Mouse (Mus musculus): ENCODE measurements around the gene Eef1a1. TPM values are rescaled to one million over a fixed set of nuclear protein-coding genes. Genes with fewer than 3 reads are reported as not detected.
A peak's percentile ranks its signal among the peaks of the same experiment; 100 is the strongest.
"Not testable (repeated sequence)": the region's sequence is repeated elsewhere in the genome, so short reads cannot be mapped to it uniquely, and the experiment has no call there.

Gene Eef1a1
- polyA plus RNA-seq, 1 experiment from 2014 or later, result 4,476 TPM

DNA sequence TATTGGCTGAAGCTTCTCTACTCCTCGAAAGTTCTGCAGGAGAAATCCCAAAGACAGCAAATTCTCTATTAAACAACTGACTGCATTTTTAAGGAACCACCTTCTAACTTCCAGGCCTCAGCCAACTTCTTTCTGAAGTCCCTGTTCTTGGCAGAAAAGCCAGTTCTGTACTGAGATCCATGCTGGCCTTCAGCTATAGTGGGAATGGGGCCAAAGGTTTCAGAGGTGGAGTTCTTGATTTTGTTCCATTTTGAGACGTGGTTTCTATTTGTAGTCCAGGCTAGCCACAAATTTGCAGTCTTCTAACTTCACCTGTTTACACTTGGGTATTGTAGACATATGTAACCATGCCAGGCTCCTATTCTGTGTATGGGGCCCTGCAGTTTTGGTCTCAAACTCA lies 37.3 kb upstream of the Eef1a1 start:
- H3K27ac ChIP-seq (ENCODE audit: low read length), result no peak overlapping the region
- no peaks in the 10 kb centered on the region for H3K9me3 ChIP-seq (ENCODE audit: control insufficient read depth, low read length)
- no peak for ATAC-seq (ENCODE audit: low read depth)
- no peak overlapping the region for H3K4me2 ChIP-seq (ENCODE audit: low read depth, low read length)
- H3K27me3 ChIP-seq (ENCODE audit: control insufficient read depth, insufficient read depth, low read depth, low read length), result no peaks in the 10 kb centered on the region
- H3K4me3 ChIP-seq (ENCODE audit: low read length), result no peak overlapping the region
- no peaks in the 10 kb centered on the region for H3K36me3 ChIP-seq (ENCODE audit: control insufficient read depth, insufficient read depth, low read length)
- H3K4me1 ChIP-seq (replicated peaks; ENCODE audit: control insufficient read depth, insufficient read depth, low read length), result no peaks in the 10 kb centered on the region
- H3K9ac ChIP-seq (ENCODE audit: low read length), result no peak overlapping the region
- WGBS, result 73% methylated on average over 2 of the region's 2 CpGs

DNA sequence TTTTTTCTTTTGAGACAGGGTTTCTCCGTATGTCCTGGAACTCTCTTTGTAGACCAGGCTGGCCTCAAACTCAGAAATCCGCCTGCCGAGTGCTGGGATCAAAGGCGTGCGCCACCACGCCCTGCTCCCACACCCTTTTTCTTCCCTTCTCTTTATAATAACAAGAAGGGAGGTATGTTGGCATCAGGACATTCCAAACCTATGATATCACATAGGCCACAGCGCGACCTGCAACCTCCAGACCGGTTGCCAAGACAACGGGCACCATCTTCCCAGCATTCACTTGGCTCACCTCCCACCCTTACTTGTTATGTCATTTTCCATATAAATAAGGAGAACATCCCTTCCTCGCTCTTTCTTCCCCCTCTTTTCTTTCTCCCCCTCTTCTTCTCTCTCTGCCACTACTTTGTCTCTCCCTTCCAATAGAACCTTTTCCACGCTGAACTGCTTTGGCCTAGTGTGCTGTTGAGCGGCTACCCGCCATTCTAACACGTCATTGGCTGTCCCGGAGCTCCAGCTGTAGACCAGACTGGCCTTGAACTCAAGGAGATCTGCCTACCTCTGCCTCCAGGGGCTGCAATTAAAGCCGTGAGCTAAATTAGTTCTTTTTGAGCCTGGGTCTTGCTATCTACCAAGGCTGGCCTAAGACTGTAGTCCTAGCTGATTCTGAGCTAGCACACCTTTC lies 36.6 kb upstream of the Eef1a1 start:
- ATAC-seq (ENCODE audit: low read depth), result no peak
- WGBS, result 85% methylated on average over 17 of the region's 17 CpGs

DNA sequence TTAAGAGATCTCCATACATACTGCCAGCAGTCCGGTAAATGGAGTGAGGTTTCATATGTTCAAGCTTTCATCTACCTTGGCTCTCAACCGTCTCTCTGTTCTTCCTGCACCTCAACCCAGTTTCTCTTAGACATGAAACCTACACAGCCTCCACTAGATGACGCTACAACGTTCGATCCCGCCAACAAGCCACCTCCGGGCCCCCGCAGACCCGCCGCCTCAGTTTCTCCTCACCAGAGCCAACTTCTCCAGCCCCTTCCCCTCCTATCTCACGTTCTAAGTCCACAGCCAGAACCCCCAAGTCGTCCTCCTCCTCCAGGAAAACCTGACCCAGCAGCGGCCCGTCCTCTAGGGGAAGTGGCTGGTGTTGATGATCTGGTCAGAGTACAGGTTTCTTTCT lies 32.7 kb upstream of the Eef1a1 start:
- no peak overlapping the region for H3K27ac ChIP-seq (ENCODE audit: low read length)
- no peaks in the 10 kb centered on the region for H3K9me3 ChIP-seq (ENCODE audit: control insufficient read depth, low read length)
- H3K4me1 ChIP-seq (replicated peaks; ENCODE audit: control insufficient read depth, insufficient read depth, low read length), result peaks cover 6% of the 10 kb centered on the region
- no peaks in the 10 kb centered on the region for H3K27me3 ChIP-seq (ENCODE audit: control insufficient read depth, insufficient read depth, low read depth, low read length)
- H3K4me2 ChIP-seq (ENCODE audit: low read depth, low read length), result peak overlapping the region; percentile 88
- 20% methylated on average over 14 of the region's 14 CpGs for WGBS
- H3K9ac ChIP-seq (ENCODE audit: low read length), result peak overlapping the region; percentile 44; the same call in 1 of the 2 replicates
- H3K4me3 ChIP-seq (ENCODE audit: low read length), result peak overlapping the region; percentile 50
- ATAC-seq (ENCODE audit: low read depth), result no peak
- no peaks in the 10 kb centered on the region for H3K36me3 ChIP-seq (ENCODE audit: control insufficient read depth, insufficient read depth, low read length)

More for the DNA sequence above, 36.6 kb upstream of the Eef1a1 start:
- H3K9me3 ChIP-seq (ENCODE audit: control insufficient read depth, low read length), result no peaks in the 10 kb centered on the region
- H3K4me2 ChIP-seq (ENCODE audit: low read depth, low read length), result no peak overlapping the region
- H3K36me3 ChIP-seq (ENCODE audit: control insufficient read depth, insufficient read depth, low read length), result no peaks in the 10 kb centered on the region
- H3K27me3 ChIP-seq (ENCODE audit: control insufficient read depth, insufficient read depth, low read depth, low read length), result no peaks in the 10 kb centered on the region
- H3K27ac ChIP-seq (ENCODE audit: low read length), result no peak overlapping the region
- no peak overlapping the region for H3K4me3 ChIP-seq (ENCODE audit: low read length)
- H3K4me1 ChIP-seq (replicated peaks; ENCODE audit: control insufficient read depth, insufficient read depth, low read length), result no peaks in the 10 kb centered on the region
- no peak overlapping the region for H3K9ac ChIP-seq (ENCODE audit: low read length)

- ATAC-seq (ENCODE audit: low read depth), result peak; percentile 58
- H3K4me1 ChIP-seq (replicated peaks; ENCODE audit: control insufficient read depth, insufficient read depth, low read length), result peaks cover 6% of the 10 kb centered on the region
- 3% methylated on average over 40 of the region's 40 CpGs for WGBS
- no peaks in the 10 kb centered on the region for H3K36me3 ChIP-seq (ENCODE audit: control insufficient read depth, insufficient read depth, low read length)
- no peaks in the 10 kb centered on the region for H3K9me3 ChIP-seq (ENCODE audit: control insufficient read depth, low read length)
- H3K4me2 ChIP-seq (ENCODE audit: low read depth, low read length), result peak overlapping the region; percentile 88
- peak overlapping the region; percentile 44 for H3K9ac ChIP-seq (ENCODE audit: low read length)
- H3K27ac ChIP-seq (ENCODE audit: low read length), result peak overlapping the region; percentile 56
- no peaks in the 10 kb centered on the region for H3K27me3 ChIP-seq (ENCODE audit: control insufficient read depth, insufficient read depth, low read depth, low read length)
- H3K4me3 ChIP-seq (ENCODE audit: low read length), result peak overlapping the region; percentile 50
These were observed 32.0 kb upstream of the Eef1a1 start for GRCm38 (mm10) chr9:78520780-78521601.

- no peaks in the 10 kb centered on the region for H3K9me3 ChIP-seq (ENCODE audit: control insufficient read depth, low read length)
- H3K4me1 ChIP-seq (replicated peaks; ENCODE audit: control insufficient read depth, insufficient read depth, low read length), result peaks cover 6% of the 10 kb centered on the region
- no peaks in the 10 kb centered on the region for H3K36me3 ChIP-seq (ENCODE audit: control insufficient read depth, insufficient read depth, low read length)
- peak; percentile 86 for ATAC-seq (ENCODE audit: low read depth)
- H3K27ac ChIP-seq (ENCODE audit: low read length), result peak overlapping the region; percentile 56
- no peaks in the 10 kb centered on the region for H3K27me3 ChIP-seq (ENCODE audit: control insufficient read depth, insufficient read depth, low read depth, low read length)
- H3K9ac ChIP-seq (ENCODE audit: low read length), result peak overlapping the region; percentile 44
- peak overlapping the region; percentile 88 for H3K4me2 ChIP-seq (ENCODE audit: low read depth, low read length)
- 3% methylated on average over 15 of the region's 15 CpGs for WGBS
- peak overlapping the region; percentile 50 for H3K4me3 ChIP-seq (ENCODE audit: low read length)
These were observed 31.3 kb upstream of the Eef1a1 start for GRCm38 (mm10) chr9:78520127-78520779.

GRCm38 (mm10) chr9:78517237-78517636 lies 28.3 kb upstream of the Eef1a1 start:
- not testable (repeated sequence) for H3K27ac ChIP-seq (ENCODE audit: low read length); H3K4me3 ChIP-seq (ENCODE audit: low read length); H3K9ac ChIP-seq (ENCODE audit: low read length); ATAC-seq (ENCODE audit: low read depth); H3K36me3 ChIP-seq (ENCODE audit: control insufficient read depth, insufficient read depth, low read length); H3K9me3 ChIP-seq (ENCODE audit: control insufficient read depth, low read length); H3K27me3 ChIP-seq (ENCODE audit: control insufficient read depth, insufficient read depth, low read depth, low read length); H3K4me1 ChIP-seq (replicated peaks; ENCODE audit: control insufficient read depth, insufficient read depth, low read length); H3K4me2 ChIP-seq (ENCODE audit: low read depth, low read length)
- WGBS, result 65% methylated on average over 3 of the region's 3 CpGs

GRCm38 (mm10) chr9:78516125-78516524 lies 27.2 kb upstream of the Eef1a1 start:
- H3K27ac ChIP-seq (ENCODE audit: low read length), result no peak overlapping the region
- no peak overlapping the region for H3K4me3 ChIP-seq (ENCODE audit: low read length)
- 41% methylated on average over 3 of the region's 3 CpGs for WGBS
- ATAC-seq (ENCODE audit: low read depth), result no peak
- H3K27me3 ChIP-seq (ENCODE audit: control insufficient read depth, insufficient read depth, low read depth, low read length), result no peaks in the 10 kb centered on the region
- peaks cover 6% of the 10 kb centered on the region for H3K4me1 ChIP-seq (replicated peaks; ENCODE audit: control insufficient read depth, insufficient read depth, low read length)
- no peak overlapping the region for H3K9ac ChIP-seq (ENCODE audit: low read length)
- no peaks in the 10 kb centered on the region for H3K36me3 ChIP-seq (ENCODE audit: control insufficient read depth, insufficient read depth, low read length)
- H3K9me3 ChIP-seq (ENCODE audit: control insufficient read depth, low read length), result no peaks in the 10 kb centered on the region
- H3K4me2 ChIP-seq (ENCODE audit: low read depth, low read length), result no peak overlapping the region

GRCm38 (mm10) chr9:78514681-78515080 lies 25.7 kb upstream of the Eef1a1 start:
- Histone ChIP-seq H3K4me1 (replicated peaks; ENCODE audit: control insufficient read depth, insufficient read depth, low read length) (no peaks in the 10 kb centered on the region; the same call in 1 of the 2 replicates), H3K9me3 (ENCODE audit: control insufficient read depth, low read length) (no peaks in the 10 kb centered on the region), H3K4me3 (ENCODE audit: low read length) (no peak overlapping the region), H3K27ac (ENCODE audit: low read length) (no peak overlapping the region), H3K4me2 (ENCODE audit: low read depth, low read length) (no peak overlapping the region), H3K36me3 (ENCODE audit: control insufficient read depth, insufficient read depth, low read length) (no peaks in the 10 kb centered on the region), H3K27me3 (ENCODE audit: control insufficient read depth, insufficient read depth, low read depth, low read length) (no peaks in the 10 kb centered on the region), H3K9ac (ENCODE audit: low read length) (no peak overlapping the region)
- 72% methylated on average over 4 of the region's 4 CpGs for WGBS
- ATAC-seq (ENCODE audit: low read depth), result no peak

All from lung, embryonic 16.5 days (tissue).